Mouse (Mus musculus) bone marrow macrophage, adult 2 months (primary cell): ENCODE measurements around the gene Ccl11.

Source experiments
- CTCF ChIP-seq: IDR thresholded peaks from 2 replicates; pipeline ENCODE4 v1.5.1; 2012; ENCODE audit warnings: low read depth, mild to moderate bottlenecking, low read length, moderate library complexity
- POLR2A ChIP-seq: IDR thresholded peaks from 2 replicates; pipeline ENCODE4 v1.6.1; 2012; ENCODE audit warnings: mild to moderate bottlenecking, low read depth, low read length, borderline replicate concordance

- TF ChIP-seq POLR2A (no peak), CTCF (peak; percentile 19; the same call in 1 of the 2 replicates)
Observed at GRCm38 (mm10) chr11:82032136-82032535, 25.5 kb upstream of the Ccl11 start.
